Mouse (Mus musculus): ENCODE data around the gene Gigyf2. TPM values are rescaled to one million over a fixed set of nuclear protein-coding genes. Genes with fewer than 3 reads are reported as not detected.

Gigyf2 gene
- polyA plus RNA-seq, 1 experiment from 2014 or later, result 71.3 TPM

DNA sequence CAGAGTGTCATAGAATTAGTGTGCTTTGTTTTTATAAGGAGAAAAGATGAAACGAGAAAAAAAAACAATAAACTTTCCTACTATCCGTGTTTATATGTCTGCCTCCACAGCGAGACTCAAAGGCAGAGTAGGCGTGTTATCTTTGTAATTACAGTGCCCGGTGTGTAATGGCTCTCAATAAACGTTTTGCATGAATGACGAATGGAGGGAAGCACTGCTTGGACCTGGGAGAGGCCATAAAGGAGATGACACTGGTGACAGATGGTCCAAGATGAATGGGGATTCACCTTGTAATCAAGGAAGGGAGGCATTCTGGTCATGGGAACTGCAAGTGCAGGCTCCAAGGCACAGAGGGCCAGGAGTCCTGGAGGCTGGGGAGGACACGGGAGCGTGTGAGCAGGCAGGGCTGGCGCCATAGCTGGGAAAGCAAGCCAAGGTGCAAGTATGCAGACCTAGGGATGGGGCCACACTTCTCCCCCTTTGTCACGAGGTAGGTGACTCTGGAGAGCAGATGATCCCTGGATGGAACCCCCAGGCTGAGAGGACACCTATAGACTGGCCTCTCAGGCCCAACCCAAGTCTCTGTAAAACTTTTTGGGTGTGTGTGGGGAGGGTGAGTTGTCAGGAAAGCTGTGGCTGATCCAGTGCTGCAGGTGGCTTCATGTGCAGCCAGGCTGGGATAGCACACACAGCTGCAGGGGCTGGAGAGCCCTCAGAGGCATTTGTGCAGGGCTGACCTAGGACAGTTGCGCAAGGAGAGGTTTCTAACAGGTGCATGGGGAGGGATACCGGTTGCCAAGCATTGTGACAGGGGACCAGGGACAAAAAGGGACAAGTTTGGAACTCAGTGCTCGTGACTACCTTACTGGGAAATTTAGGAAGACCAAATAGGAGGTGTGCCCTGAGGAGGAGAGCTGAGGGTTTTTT lies 26.2 kb upstream of the Gigyf2 start:
- Histone ChIP-seq H3K27me3 (no peaks in the 10 kb centered on the region), H3K4me3 (no peak overlapping the region), H3K27ac (replicated peaks) (no peak overlapping the region), H3K9me3 (no peaks in the 10 kb centered on the region), H3K36me3 (no peaks in the 10 kb centered on the region), H3K4me1 (no peaks in the 10 kb centered on the region), H3K9ac (replicated peaks) (no peak overlapping the region), H3K4me2 (replicated peaks) (no peak overlapping the region)
- no peak for ATAC-seq (replicated peaks)
- 79% methylated on average over 14 of the region's 14 CpGs for whole genome bisulfite sequencing

GRCm38 (mm10) chr1:87301971-87302370 lies 24.8 kb upstream of the Gigyf2 start:
- Histone ChIP-seq H3K4me3 (no peak overlapping the region), H3K27me3 (no peaks in the 10 kb centered on the region), H3K9ac (replicated peaks) (no peak overlapping the region), H3K36me3 (no peaks in the 10 kb centered on the region), H3K27ac (replicated peaks) (no peak overlapping the region), H3K4me1 (no peaks in the 10 kb centered on the region), H3K9me3 (no peaks in the 10 kb centered on the region), H3K4me2 (replicated peaks) (no peak overlapping the region)
- WGBS, result 95% methylated on average over 2 of the region's 2 CpGs
- ATAC-seq (replicated peaks), result no peak

- WGBS, result 94% methylated on average over 3 of the region's 3 CpGs
- H3K9ac ChIP-seq (replicated peaks), result no peak overlapping the region
- no peaks in the 10 kb centered on the region for H3K36me3 ChIP-seq
- no peaks in the 10 kb centered on the region for H3K9me3 ChIP-seq
- no peaks in the 10 kb centered on the region for H3K27me3 ChIP-seq
- H3K27ac ChIP-seq (replicated peaks), result no peak overlapping the region
- ATAC-seq (replicated peaks), result no peak
- no peak overlapping the region for H3K4me2 ChIP-seq (replicated peaks)
- H3K4me1 ChIP-seq, result no peaks in the 10 kb centered on the region
- H3K4me3 ChIP-seq, result no peak overlapping the region
These were observed 17.8 kb upstream of the Gigyf2 start for GRCm38 (mm10) chr1:87308952-87309351.

- Histone ChIP-seq H3K4me3 (no peak overlapping the region), H3K4me2 (replicated peaks) (no peak overlapping the region), H3K36me3 (no peaks in the 10 kb centered on the region), H3K9me3 (no peaks in the 10 kb centered on the region), H3K4me1 (no peaks in the 10 kb centered on the region), H3K27ac (replicated peaks) (no peak overlapping the region), H3K27me3 (no peaks in the 10 kb centered on the region), H3K9ac (replicated peaks) (no peak overlapping the region)
- no peak for ATAC-seq (replicated peaks)
- 86% methylated on average over 16 of the region's 16 CpGs for WGBS
These were observed 17.2 kb upstream of the Gigyf2 start for GRCm38 (mm10) chr1:87309621-87310020.

DNA sequence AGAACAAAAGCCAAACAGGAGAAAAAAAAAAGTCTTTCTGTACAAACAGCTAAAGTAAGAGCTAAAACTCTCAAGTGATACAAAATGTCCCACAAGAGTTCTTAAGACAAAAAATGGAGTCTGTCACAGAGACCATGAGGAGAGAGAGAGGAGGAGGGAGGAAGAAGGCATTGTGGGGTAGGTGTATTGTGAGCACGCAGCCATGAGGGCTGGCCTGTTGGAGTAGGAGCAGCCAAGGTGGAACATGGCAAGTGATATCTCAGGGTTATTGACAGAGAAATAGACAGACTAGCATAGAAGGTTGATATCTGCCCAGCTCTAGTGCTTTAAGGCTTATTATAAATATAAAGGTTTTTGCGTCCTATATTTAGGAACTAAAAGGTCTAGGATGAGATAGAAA lies 14.1 kb upstream of the Gigyf2 start:
- WGBS, result 86% methylated on average over 2 of the region's 2 CpGs
- no peak for ATAC-seq (replicated peaks)
- H3K4me3 ChIP-seq, result no peak overlapping the region
- H3K9ac ChIP-seq (replicated peaks), result no peak overlapping the region
- no peaks in the 10 kb centered on the region for H3K36me3 ChIP-seq
- H3K27ac ChIP-seq (replicated peaks), result no peak overlapping the region
- H3K27me3 ChIP-seq, result no peaks in the 10 kb centered on the region
- H3K4me1 ChIP-seq, result peaks cover 4% of the 10 kb centered on the region; the same call in 1 of the 2 replicates
- no peak overlapping the region for H3K4me2 ChIP-seq (replicated peaks)
- H3K9me3 ChIP-seq, result no peaks in the 10 kb centered on the region

DNA sequence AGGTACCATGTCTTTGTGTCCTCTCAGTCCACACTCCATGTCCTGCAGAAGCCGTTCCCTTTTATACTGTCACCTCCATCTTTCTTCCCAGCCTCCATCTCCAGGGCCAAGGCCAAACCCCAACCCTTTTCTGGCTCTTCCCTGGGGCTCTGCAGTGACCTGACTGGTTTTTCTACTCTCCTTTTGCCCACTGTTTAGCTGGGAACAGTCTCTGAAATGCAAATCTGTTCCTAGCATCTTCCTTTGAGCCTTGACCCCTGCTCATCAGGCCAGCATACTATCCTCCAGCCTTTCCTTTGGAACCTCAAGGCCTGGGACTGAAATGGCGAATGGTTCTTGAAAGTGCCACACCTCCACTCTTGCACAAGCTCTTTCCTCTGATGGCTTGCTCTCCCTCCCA lies 13.7 kb upstream of the Gigyf2 start:
- WGBS, result 90% methylated on average over 2 of the region's 2 CpGs
- no peak overlapping the region for H3K27ac ChIP-seq (replicated peaks)
- H3K4me2 ChIP-seq (replicated peaks), result no peak overlapping the region

DNA sequence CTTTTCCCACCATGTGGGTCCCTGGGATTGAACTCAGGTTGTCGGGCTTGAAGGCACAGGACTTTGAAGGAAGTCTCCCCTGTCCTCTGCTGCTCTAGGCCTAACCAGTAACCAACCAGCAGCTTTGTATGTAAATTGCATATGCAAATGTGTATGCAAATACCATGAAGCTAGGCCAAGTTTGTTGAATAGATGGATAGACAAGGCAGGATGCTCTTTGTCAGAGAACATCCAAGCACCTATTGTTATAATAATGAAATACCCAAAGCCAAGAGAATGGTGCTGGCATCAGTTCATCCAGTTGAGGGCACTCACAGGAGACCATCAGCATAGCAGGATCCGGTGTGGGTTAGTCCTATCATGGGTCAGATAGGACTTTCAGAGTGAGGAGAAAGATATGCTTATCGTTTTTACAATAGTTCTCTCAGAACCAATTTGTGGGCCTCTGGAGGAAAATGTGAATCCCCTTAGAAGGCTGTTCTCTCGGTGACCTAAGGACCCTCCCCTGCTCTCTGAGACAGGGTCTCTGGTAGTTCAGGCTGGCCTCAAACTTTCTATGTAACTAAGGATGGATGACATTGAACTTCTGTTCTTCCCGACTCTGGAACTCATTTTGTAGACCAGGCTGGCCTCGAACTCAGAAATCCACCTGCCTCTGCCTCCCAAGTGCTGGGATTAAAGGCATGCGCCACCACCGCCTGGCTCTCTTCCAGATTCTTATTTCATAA lies 12.8 kb upstream of the Gigyf2 start:
- Histone ChIP-seq H3K9me3 (no peaks in the 10 kb centered on the region), H3K4me2 (replicated peaks) (no peak overlapping the region), H3K4me3 (no peak overlapping the region), H3K27ac (replicated peaks) (no peak overlapping the region), H3K9ac (replicated peaks) (no peak overlapping the region), H3K27me3 (no peaks in the 10 kb centered on the region), H3K4me1 (peaks cover 4% of the 10 kb centered on the region; the same call in 1 of the 2 replicates), H3K36me3 (no peaks in the 10 kb centered on the region)
- WGBS, result 88% methylated on average over 8 of the region's 8 CpGs
- no peak for ATAC-seq (replicated peaks)

More for the DNA sequence above, 13.7 kb upstream of the Gigyf2 start:
- ATAC-seq (replicated peaks), result no peak
- Histone ChIP-seq H3K9ac (replicated peaks) (no peak overlapping the region), H3K4me1 (peaks cover 4% of the 10 kb centered on the region; the same call in 1 of the 2 replicates), H3K27me3 (no peaks in the 10 kb centered on the region), H3K4me3 (no peak overlapping the region), H3K9me3 (no peaks in the 10 kb centered on the region), H3K36me3 (no peaks in the 10 kb centered on the region)

- Histone ChIP-seq H3K4me2 (replicated peaks) (no peak overlapping the region), H3K4me3 (no peak overlapping the region), H3K9ac (replicated peaks) (no peak overlapping the region), H3K27me3 (no peaks in the 10 kb centered on the region), H3K36me3 (no peaks in the 10 kb centered on the region), H3K4me1 (peaks cover 4% of the 10 kb centered on the region; the same call in 1 of the 2 replicates), H3K27ac (replicated peaks) (no peak overlapping the region), H3K9me3 (peaks cover 10% of the 10 kb centered on the region; the same call in 1 of the 2 replicates)
- 88% methylated on average over 2 of the region's 2 CpGs for WGBS
- ATAC-seq (replicated peaks), result no peak
These were observed 11.4 kb upstream of the Gigyf2 start for GRCm38 (mm10) chr1:87315431-87315830.

DNA sequence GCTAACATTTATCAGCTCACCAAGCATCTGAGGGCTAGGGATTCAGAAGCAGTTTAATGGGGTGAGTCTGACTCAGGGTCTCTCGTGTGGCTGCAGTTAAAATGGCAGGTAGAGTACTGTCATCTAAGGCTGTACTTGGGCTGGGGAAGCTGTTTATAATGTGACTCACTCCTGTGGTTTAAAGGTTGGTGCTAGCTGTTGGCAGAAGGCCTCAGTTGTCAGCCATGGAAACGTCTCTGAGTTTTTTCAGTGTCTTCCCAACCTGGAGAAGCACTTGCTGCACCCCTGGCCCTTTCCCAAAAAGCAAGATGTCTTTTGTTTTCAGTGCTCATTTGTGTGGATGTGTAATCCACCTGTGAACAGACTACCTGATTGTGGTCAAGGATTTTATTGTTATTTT lies 10.9 kb upstream of the Gigyf2 start:
- H3K4me1 ChIP-seq, result peaks cover 4% of the 10 kb centered on the region; the same call in 1 of the 2 replicates

DNA sequence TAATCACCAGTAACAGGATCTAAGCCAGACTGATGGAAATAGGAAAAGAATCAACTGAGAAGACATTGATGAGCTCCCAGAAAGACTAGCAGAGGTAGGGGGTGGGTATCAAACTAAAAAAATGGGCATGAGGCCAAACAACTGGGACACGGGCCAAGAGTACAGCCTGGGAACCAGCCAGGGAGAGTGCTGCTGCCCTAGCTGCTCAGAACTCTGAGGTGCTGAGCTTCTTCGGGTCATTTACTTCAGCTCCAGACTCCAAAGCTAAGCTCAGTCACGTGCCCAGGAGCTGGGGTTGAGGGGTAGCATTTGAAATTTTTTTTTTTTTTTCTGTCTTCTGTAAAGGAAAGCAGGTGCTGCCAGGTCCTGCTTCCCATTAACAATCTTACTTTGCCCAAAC lies 10.1 kb upstream of the Gigyf2 start:
- no peak for ATAC-seq (replicated peaks)
- Histone ChIP-seq H3K9me3 (peaks cover 20% of the 10 kb centered on the region; the same call in 1 of the 2 replicates), H3K36me3 (no peaks in the 10 kb centered on the region), H3K4me3 (no peak overlapping the region), H3K27ac (replicated peaks) (no peak overlapping the region), H3K4me2 (replicated peaks) (no peak overlapping the region), H3K27me3 (no peaks in the 10 kb centered on the region), H3K4me1 (peaks cover 4% of the 10 kb centered on the region; the same call in 1 of the 2 replicates), H3K9ac (replicated peaks) (no peak overlapping the region)
- 26% methylated on average over 3 of the region's 3 CpGs for WGBS

More for the DNA sequence above, 10.9 kb upstream of the Gigyf2 start:
- H3K27ac ChIP-seq (replicated peaks), result no peak overlapping the region
- ATAC-seq (replicated peaks), result no peak
- WGBS, result 61% methylated on average over 2 of the region's 2 CpGs
- H3K4me2 ChIP-seq (replicated peaks), result no peak overlapping the region
- H3K9me3 ChIP-seq, result peaks cover 13% of the 10 kb centered on the region; the same call in 1 of the 2 replicates
- no peak overlapping the region for H3K9ac ChIP-seq (replicated peaks)
- H3K4me3 ChIP-seq, result no peak overlapping the region
- H3K36me3 ChIP-seq, result no peaks in the 10 kb centered on the region
- no peaks in the 10 kb centered on the region for H3K27me3 ChIP-seq

GRCm38 (mm10) chr1:87321071-87321470 lies 5.7 kb upstream of the Gigyf2 start:
- no peak overlapping the region for H3K4me2 ChIP-seq (replicated peaks)
- H3K27me3 ChIP-seq, result no peaks in the 10 kb centered on the region
- no peak overlapping the region for H3K27ac ChIP-seq (replicated peaks)
- H3K4me1 ChIP-seq, result peaks cover 4% of the 10 kb centered on the region; the same call in 1 of the 2 replicates
- no peak for ATAC-seq (replicated peaks)
- 6% methylated on average over 1 of the region's 1 CpGs for WGBS
- no peaks in the 10 kb centered on the region for H3K36me3 ChIP-seq
- H3K4me3 ChIP-seq, result no peak overlapping the region
- peaks cover 20% of the 10 kb centered on the region; the same call in 1 of the 2 replicates for H3K9me3 ChIP-seq
- H3K9ac ChIP-seq (replicated peaks), result no peak overlapping the region

- H3K36me3 ChIP-seq, result no peaks in the 10 kb centered on the region
- no peak overlapping the region for H3K4me3 ChIP-seq
- 94% methylated on average over 3 of the region's 3 CpGs for WGBS
- H3K9me3 ChIP-seq, result peaks cover 20% of the 10 kb centered on the region; the same call in 1 of the 2 replicates
- H3K4me1 ChIP-seq, result peaks cover 6% of the 10 kb centered on the region; the same call in 1 of the 2 replicates
- ATAC-seq (replicated peaks), result no peak
- H3K4me2 ChIP-seq (replicated peaks), result no peak overlapping the region
- H3K27ac ChIP-seq (replicated peaks), result no peak overlapping the region
- H3K9ac ChIP-seq (replicated peaks), result no peak overlapping the region
- H3K27me3 ChIP-seq, result no peaks in the 10 kb centered on the region
These were observed 4.0 kb upstream of the Gigyf2 start for GRCm38 (mm10) chr1:87322778-87323177.
